Mouse (Mus musculus) adrenal gland, postnatal 14 days (tissue): ENCODE results near the gene Cyp2a5. TPM values are rescaled to one million over a fixed set of nuclear protein-coding genes. Genes with fewer than 3 reads are reported as not detected.
A peak's percentile ranks its signal among the peaks of the same experiment; 100 is the strongest.
"Not testable (repeated sequence)": the region's sequence is repeated elsewhere in the genome, so short reads cannot be mapped to it uniquely, and the experiment has no call there.

Source experiments
- DNase-seq: peaks from one replicate; pipeline ENCODE4 v3.0.0; 2021; ENCODE audit warnings: mixed read lengths
- long read RNA-seq, 2 experiments: library from polyadenylated mRNA; stranded (forward); transcript quantifications; one replicate each; pipeline ENCODE4 v2.0.0; 2021
- total RNA-seq: library from RNA; stranded (reverse); gene quantifications from 2 replicates; pipeline ENCODE4 v1.2.3, GENCODE M21; 2021

Cyp2a5 gene
- total RNA-seq, result 1.8 and 33.4 TPM in 2 replicates
- long read RNA-seq, experiment 1, partial matches to known transcripts, result 0 of 1 reads
- long read RNA-seq, experiment 1, other reads (novel, unspliced or antisense), result 1 of 1 reads
- long read RNA-seq, experiment 2, transcript Cyp2a5-201 (9 exons, 2,013 nt), result major isoform, 10 of 14 reads
- long read RNA-seq, experiment 2, partial matches to known transcripts, result 4 of 14 reads
- long read RNA-seq, experiment 2, other reads (novel, unspliced or antisense), result 0 of 14 reads

DNA sequence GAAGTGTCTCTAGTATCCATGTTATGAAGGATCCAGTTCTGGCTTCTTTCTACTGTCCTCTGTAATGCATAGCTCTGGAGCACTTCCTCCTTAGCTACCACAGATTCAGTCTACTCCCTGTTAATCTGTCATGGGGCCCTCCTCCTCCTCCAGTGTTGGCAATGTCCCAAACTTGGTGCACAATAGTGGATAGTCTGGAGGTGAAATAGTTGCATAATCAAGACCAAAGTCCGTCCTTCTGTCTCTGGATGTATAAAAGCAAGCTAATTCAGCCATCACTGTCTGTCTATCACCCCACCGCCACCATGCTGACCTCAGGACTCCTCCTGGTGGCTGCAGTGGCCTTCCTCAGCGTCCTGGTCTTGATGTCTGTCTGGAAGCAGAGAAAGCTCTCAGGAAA, at the start of gene Cyp2a5:
TSS of gene Cyp2a5 (plus strand) at position 247 of the 400 bp plus-strand sequence.
- not testable (repeated sequence) for DNase-seq

- DNase-seq, result not testable (repeated sequence)
Measured at GRCm38 (mm10) chr7:26786013-26786412, 49.1 kb upstream of the Cyp2a5 start.

GRCm38 (mm10) chr7:26789984-26790383, 45.1 kb upstream of the Cyp2a5 start:
- no peak for DNase-seq

DNA sequence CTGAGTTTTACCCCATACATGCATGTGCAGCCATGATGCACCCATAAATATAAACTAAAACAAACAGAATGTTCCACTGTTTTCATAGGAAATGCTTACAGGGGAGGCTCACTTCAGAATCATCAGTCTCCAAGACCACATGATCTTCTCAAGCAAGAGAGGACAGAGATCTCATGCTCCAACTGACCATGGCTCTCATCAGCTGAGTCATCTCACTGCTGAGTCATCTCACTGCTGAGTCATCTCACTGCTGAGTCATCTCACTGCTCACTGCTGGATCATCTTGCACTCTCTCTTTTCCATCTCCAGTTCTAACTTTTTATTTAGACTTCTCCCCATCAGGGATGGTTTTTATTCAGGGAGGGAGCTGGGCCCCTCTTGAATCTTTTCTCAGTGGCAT, 35.0 kb upstream of the Cyp2a5 start:
- DNase-seq, result peak; percentile 26

- no peak for DNase-seq
Measured at GRCm38 (mm10) chr7:26800996-26801395, 34.1 kb upstream of the Cyp2a5 start.

- no peak for DNase-seq
Measured at GRCm38 (mm10) chr7:26808592-26808991, 26.5 kb upstream of the Cyp2a5 start, which contains the start of gene Cyp2g1. TSS of gene Cyp2g1 (plus strand) at chr7:26808892.

DNA sequence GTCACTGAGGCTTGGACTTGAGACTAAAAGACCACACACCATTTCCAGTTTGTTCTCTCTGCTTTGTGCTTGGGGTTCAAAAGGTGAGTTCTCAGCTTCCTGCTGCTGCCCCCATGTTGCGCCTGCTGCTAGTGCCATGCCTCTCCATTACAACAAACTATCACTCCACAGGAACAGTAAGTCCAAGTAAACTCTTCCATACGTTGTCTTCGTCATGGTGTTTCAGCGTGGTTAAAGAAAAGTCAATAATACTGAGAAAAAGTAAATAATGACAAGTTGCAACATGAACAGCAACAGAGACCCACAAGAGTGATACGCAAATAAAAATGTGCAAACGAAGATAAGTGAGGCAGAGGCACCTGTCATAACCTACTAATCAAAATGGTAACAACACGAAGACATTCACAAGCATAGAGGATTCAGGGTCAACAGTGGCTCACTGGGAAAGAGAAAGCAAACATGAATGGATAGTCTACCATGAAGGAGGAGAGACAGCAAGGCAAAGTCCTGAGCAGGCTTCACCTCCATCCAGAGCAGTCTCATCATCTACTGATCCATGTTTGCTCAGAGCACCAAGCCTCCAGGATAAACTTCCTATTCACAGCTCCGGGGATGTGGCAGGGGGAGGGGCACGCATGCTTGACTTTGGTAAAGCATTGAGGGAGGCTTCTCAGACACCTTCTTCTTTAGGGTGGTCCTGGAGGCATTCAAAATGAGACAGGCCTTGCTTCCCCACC, 3.4 kb upstream of the Cyp2a5 start:
- DNase-seq, result not testable (repeated sequence)

GRCm38 (mm10) chr7:26832668-26833067, 2.4 kb upstream of the Cyp2a5 start:
- not testable (repeated sequence) for DNase-seq

DNA sequence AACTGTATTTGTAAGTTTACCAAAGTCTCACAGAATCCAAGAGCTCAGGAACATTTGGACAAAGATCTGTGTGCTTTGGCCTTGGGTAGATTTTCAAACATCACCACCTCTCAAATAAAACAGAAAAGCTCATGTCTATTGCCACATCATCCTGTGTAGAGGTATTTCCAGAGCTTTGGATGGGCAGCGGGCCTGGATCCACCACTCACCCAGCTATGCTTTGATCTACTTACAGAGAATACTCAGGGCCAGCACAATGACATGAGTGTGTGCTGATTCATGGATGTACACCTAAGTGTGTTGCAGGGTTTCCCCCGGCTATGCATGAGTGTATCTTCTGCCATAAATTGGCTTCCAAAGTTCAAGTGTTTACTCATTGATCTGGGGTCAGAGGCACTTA, 8.3 kb downstream of the Cyp2a5 start:
- DNase-seq, result not testable (repeated sequence)

DNA sequence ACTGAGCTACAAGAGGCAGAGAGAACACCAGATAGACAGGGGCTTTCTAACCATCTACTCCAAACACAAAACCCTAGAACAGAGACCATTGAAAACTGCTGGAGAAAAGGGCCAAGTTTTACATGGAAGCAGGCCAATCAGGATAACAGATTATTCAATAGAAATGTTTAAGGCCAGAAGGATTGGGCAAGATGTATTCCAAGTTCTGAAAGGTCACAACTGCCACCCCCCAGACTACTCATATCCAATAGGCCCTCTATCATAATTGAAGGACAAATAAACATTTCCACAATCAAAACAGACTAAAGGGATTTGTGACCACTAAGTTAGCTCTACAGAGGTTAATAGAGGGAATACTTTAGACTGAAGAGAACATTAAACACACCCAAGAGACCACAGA, 15.0 kb downstream of the Cyp2a5 start:
- peak; percentile 12 for DNase-seq

- not testable (repeated sequence) for DNase-seq
Measured at GRCm38 (mm10) chr7:26878581-26878980, 43.5 kb downstream of the Cyp2a5 start.

- not testable (repeated sequence) for DNase-seq
Measured at GRCm38 (mm10) chr7:26880600-26880999, 45.5 kb downstream of the Cyp2a5 start.

Other genes with a start within 250 kb of the Cyp2a5 start
- gene Vmn1r185, start 216.8 kb upstream of the Cyp2a5 start, total RNA-seq, result not detected in 2 replicates
- not detected in 2 replicates for gene Cyp2b23, start 148.9 kb upstream of the Cyp2a5 start, total RNA-seq
- gene Cyp2b19, start 78.2 kb upstream of the Cyp2a5 start, total RNA-seq, result 0.26 TPM in 1 of 2 replicates, not detected in the other
- gene Cyp2g1, start 26.4 kb upstream of the Cyp2a5 start, total RNA-seq, result 1.6 TPM in 1 of 2 replicates, not detected in the other
- 0.75 and 21.6 TPM in 2 replicates for gene Cyp2a22, start 104.1 kb downstream of the Cyp2a5 start, total RNA-seq
- gene Cyp2a12, start 193.8 kb downstream of the Cyp2a5 start, total RNA-seq, result 5.2 and 72.8 TPM in 2 replicates